Mouse (Mus musculus) hindbrain, embryonic 12.5 days (tissue): ENCODE measurements at regions not wholly inside any gene's neighbourhood (a gene's known extent, or its start where the extent isn't known, plus 50 kb on each side); places are given as distances from the start of the nearest gene placed in this dataset.

ENCODE experiments used
- ATAC-seq: fragments of 200-750 bp; cut with Nextera tagmentation; 2 replicates; pipeline ENCODE4 v1.8.0; 2017; ENCODE audit warnings: moderate TSS enrichment; ENCODE audit not compliant: low FRiP score
- H3K27ac ChIP-seq: fragments of 300-500 bp; sonication (generic); 2 replicates; pipeline ENCODE4 v1.5.1; 2016; ENCODE audit warnings: mild to moderate bottlenecking
- H3K27me3 ChIP-seq: fragments of 300-500 bp; sonication (generic); 2 replicates; pipeline ENCODE4 v1.6.1; 2016; ENCODE audit warnings: mild to moderate bottlenecking
- H3K36me3 ChIP-seq: fragments of 300-500 bp; sonication (generic); 2 replicates; pipeline ENCODE4 v1.6.1; 2016; ENCODE audit warnings: mild to moderate bottlenecking
- H3K4me1 ChIP-seq: fragments of 300-500 bp; sonication (generic); 2 replicates; pipeline ENCODE4 v1.6.1; 2016
- H3K4me2 ChIP-seq: fragments of 300-500 bp; sonication (generic); replicated peaks from 2 replicates; pipeline ENCODE4 v1.6.1; 2016; ENCODE audit warnings: mild to moderate bottlenecking
- H3K4me3 ChIP-seq: fragments of 300-500 bp; sonication (generic); 2 replicates; pipeline ENCODE4 v1.5.1; 2016; ENCODE audit warnings: mild to moderate bottlenecking
- H3K9ac ChIP-seq: fragments of 300-500 bp; sonication (generic); 2 replicates; pipeline ENCODE4 v1.6.1; 2016; ENCODE audit warnings: mild to moderate bottlenecking, moderate library complexity
- H3K9me3 ChIP-seq: fragments of 300-500 bp; sonication (generic); replicated peaks from 2 replicates; pipeline ENCODE4 v1.6.1; 2016; ENCODE audit warnings: mild to moderate bottlenecking
- WGBS: fragments of 180-500 bp; shearing (Covaris S2); methylation state at CpG from one replicate; pipeline ENCODE4 v1.1.7; 2016; 5-methylcytosine and 5-hydroxymethylcytosine counted together

DNA sequence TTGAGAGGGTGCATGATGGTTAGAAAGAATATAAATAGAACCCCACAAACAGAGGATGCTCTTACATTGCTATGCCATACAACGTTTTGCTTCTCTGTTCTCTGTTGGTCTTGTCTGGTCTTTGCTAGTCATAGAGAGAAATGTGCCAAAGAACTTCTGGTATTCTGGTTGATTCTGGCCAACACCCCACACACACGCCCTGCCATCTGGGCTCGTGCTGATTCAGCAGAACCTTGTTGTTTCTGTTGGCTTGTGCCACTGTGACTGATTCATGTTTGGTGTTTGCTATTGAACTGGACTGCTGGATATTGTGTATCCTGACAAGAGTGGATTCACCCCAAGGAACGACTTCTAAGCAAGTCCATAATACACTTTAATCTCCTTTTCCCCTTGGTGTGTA lies 126.0 kb upstream of the Rasa1 start:
- no peak overlapping the region for H3K4me2 ChIP-seq
- no peak overlapping the region for H3K9ac ChIP-seq
- no peak overlapping the region for H3K27ac ChIP-seq
- no peaks in the 10 kb centered on the region for H3K9me3 ChIP-seq
- no peaks in the 10 kb centered on the region for H3K4me1 ChIP-seq
- H3K4me3 ChIP-seq, result no peak overlapping the region
- no peaks in the 10 kb centered on the region for H3K36me3 ChIP-seq
- 85% methylated on average over 4 of the region's 4 CpGs for WGBS
- ATAC-seq, result no peak
- no peaks in the 10 kb centered on the region for H3K27me3 ChIP-seq

GRCm38 (mm10) chr13:85411327-85411726 lies 122.4 kb upstream of the Rasa1 start:
- no peak overlapping the region for H3K4me2 ChIP-seq
- H3K4me1 ChIP-seq, result no peaks in the 10 kb centered on the region
- no peak overlapping the region for H3K27ac ChIP-seq
- 89% methylated on average over 3 of the region's 3 CpGs for WGBS
- H3K4me3 ChIP-seq, result no peak overlapping the region
- H3K36me3 ChIP-seq, result no peaks in the 10 kb centered on the region
- no peaks in the 10 kb centered on the region for H3K9me3 ChIP-seq
- no peaks in the 10 kb centered on the region for H3K27me3 ChIP-seq
- ATAC-seq, result no peak
- no peak overlapping the region for H3K9ac ChIP-seq

- 82% methylated on average over 5 of the region's 5 CpGs for WGBS
- Histone ChIP-seq H3K4me2 (no peak overlapping the region), H3K4me3 (no peak overlapping the region), H3K9ac (no peak overlapping the region), H3K4me1 (no peaks in the 10 kb centered on the region), H3K27ac (no peak overlapping the region), H3K27me3 (no peaks in the 10 kb centered on the region), H3K9me3 (no peaks in the 10 kb centered on the region), H3K36me3 (no peaks in the 10 kb centered on the region)
- ATAC-seq, result no peak
Measured at GRCm38 (mm10) chr13:85398834-85399233, 109.9 kb upstream of the Rasa1 start.

DNA sequence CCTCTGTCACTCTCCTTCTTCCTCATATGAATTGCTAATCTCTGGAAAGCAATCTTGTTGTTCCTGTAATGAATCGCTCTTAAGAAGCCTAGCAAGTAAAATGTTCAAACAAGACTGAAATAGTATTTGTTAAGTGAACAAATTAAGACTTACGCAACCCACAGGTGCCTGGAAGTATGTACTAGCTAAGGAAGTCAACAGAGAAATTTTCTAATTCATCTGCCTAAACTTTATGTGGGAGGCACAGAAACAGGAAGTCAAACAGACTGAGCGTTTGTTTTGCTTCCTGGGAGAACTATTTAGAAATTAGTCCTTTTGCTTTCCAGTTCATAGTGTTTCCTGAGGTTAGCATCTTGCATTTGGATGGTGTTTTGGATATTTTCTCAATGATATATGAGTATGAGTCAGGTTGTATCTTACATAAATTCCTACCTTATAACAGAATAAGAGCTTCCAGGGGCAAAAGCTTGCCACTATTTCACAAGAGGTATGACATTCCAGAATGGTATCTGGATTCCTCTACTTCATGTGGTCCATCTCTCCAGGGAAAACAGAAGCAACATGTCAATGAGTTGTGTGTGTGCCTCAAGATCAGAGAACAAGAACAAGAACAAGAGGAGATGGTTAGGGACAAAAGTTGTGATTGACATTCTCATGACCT lies 87.5 kb upstream of the Rasa1 start:
- 85% methylated on average over 3 of the region's 3 CpGs for WGBS
- H3K9me3 ChIP-seq, result no peaks in the 10 kb centered on the region
- no peak overlapping the region for H3K4me3 ChIP-seq
- no peaks in the 10 kb centered on the region for H3K27me3 ChIP-seq
- no peak for ATAC-seq
- no peaks in the 10 kb centered on the region for H3K4me1 ChIP-seq
- H3K27ac ChIP-seq, result no peak overlapping the region
- no peaks in the 10 kb centered on the region for H3K36me3 ChIP-seq
- H3K9ac ChIP-seq, result no peak overlapping the region
- H3K4me2 ChIP-seq, result no peak overlapping the region

GRCm38 (mm10) chr13:85359621-85360020 lies 70.7 kb upstream of the Rasa1 start:
- H3K27ac ChIP-seq, result no peak overlapping the region
- H3K4me2 ChIP-seq, result no peak overlapping the region
- H3K9me3 ChIP-seq, result no peaks in the 10 kb centered on the region
- no peak overlapping the region for H3K9ac ChIP-seq
- H3K4me1 ChIP-seq, result no peaks in the 10 kb centered on the region
- no peaks in the 10 kb centered on the region for H3K36me3 ChIP-seq
- no peak overlapping the region for H3K4me3 ChIP-seq
- WGBS, result 74% methylated on average over 2 of the region's 2 CpGs
- ATAC-seq, result no peak
- no peaks in the 10 kb centered on the region for H3K27me3 ChIP-seq

- H3K27ac ChIP-seq, result no peak overlapping the region
- ATAC-seq, result no peak
- H3K27me3 ChIP-seq, result no peaks in the 10 kb centered on the region
- no peaks in the 10 kb centered on the region for H3K9me3 ChIP-seq
- no peaks in the 10 kb centered on the region for H3K4me1 ChIP-seq
- no peak overlapping the region for H3K9ac ChIP-seq
- no peak overlapping the region for H3K4me2 ChIP-seq
- H3K36me3 ChIP-seq, result no peaks in the 10 kb centered on the region
- H3K4me3 ChIP-seq, result no peak overlapping the region
- WGBS, result 94% methylated on average over 6 of the region's 6 CpGs
Measured at GRCm38 (mm10) chr13:85359143-85359542, 70.2 kb upstream of the Rasa1 start.

- Histone ChIP-seq H3K36me3 (no peaks in the 10 kb centered on the region), H3K4me3 (no peak overlapping the region), H3K27ac (no peak overlapping the region), H3K9ac (no peak overlapping the region), H3K4me1 (no peaks in the 10 kb centered on the region), H3K27me3 (no peaks in the 10 kb centered on the region), H3K4me2 (no peak overlapping the region), H3K9me3 (no peaks in the 10 kb centered on the region)
- WGBS, result 77% methylated on average over 3 of the region's 3 CpGs
- no peak for ATAC-seq
Measured at GRCm38 (mm10) chr13:85352061-85352460, 63.1 kb upstream of the Rasa1 start.
